Mouse (Mus musculus) left cerebral cortex, postnatal 25 days (tissue): ENCODE data around the gene Lgals4. TPM values are rescaled to one million over a fixed set of nuclear protein-coding genes. Genes with fewer than 3 reads are reported as not detected.

Experiments used
- DNase-seq, 2 experiments: peaks; one replicate each; pipeline ENCODE4 v3.0.0; 2022; ENCODE audit warnings: low spot score in 2 of 2, mixed read lengths in 1 of 2
- intact Hi-C: fragments of 180-260 bp; cut with DNase I; formaldehyde crosslinking; loops from one replicate; pipeline ENCODE4 v1.15.1; 2025
- total RNA-seq, 2 experiments: library from RNA; stranded (reverse); gene quantifications; 2 replicates each; pipeline ENCODE4 v1.2.3; 2021

The Lgals4 gene
- total RNA-seq, 2 experiments from 2014 or later, result 2.2 to 2.7 TPM

GRCm38 (mm10) chr7:28807641-28808220, 25.9 kb upstream of the Lgals4 start:
- DNase-seq, result peak in 1 of 2 experiments; percentile 55
- intact Hi-C loops, result no loop called here

GRCm38 (mm10) chr7:28808221-28808941, 25.3 kb upstream of the Lgals4 start, which contains the start of gene Hnrnpl:
Hnrnpl (plus strand) TSS chr7:28808541.
- intact Hi-C loops, result no loop called here
- DNase-seq, result peak in 1 of 2 experiments; percentile 40

GRCm38 (mm10) chr7:28808957-28809393, 24.7 kb upstream of the Lgals4 start:
- intact Hi-C loops, result no loop called here
- peak; percentile 94 to 97 for DNase-seq

- peak; percentile 55 to 73 for DNase-seq
- intact Hi-C loops, result loop anchor here (2.0 to 5.0 kb wide), 2 partner anchors 15 to 148 kb away; partner anchors contain the start of gene Ech1
Measured at GRCm38 (mm10) chr7:28809401-28810089, 24.1 kb upstream of the Lgals4 start.

GRCm38 (mm10) chr7:28810107-28811066, 23.3 kb upstream of the Lgals4 start:
- DNase-seq, result peak; percentile 99 to 100
- intact Hi-C loops, result loop anchor here (2.0 to 5.0 kb wide), 2 partner anchors 14 to 147 kb away; partner anchors contain the start of gene Ech1

GRCm38 (mm10) chr7:28811228-28811627, 22.4 kb upstream of the Lgals4 start:
- DNase-seq, result peak; percentile 92
- intact Hi-C loops, result loop anchor here (2.0 to 5.0 kb wide), 2 partner anchors 14 to 146 kb away; partner anchors contain the start of gene Ech1

- DNase-seq, result no peak
- intact Hi-C loops, result loop anchor here (2.0 to 5.0 kb wide), 2 partner anchors 13 to 146 kb away; partner anchors contain the start of gene Ech1
Measured at GRCm38 (mm10) chr7:28811640-28812275, 21.9 kb upstream of the Lgals4 start.

GRCm38 (mm10) chr7:28812436-28812835, 21.2 kb upstream of the Lgals4 start:
- intact Hi-C loops, result loop anchor here (5.0 kb wide), 1 partner anchor 145 kb away; no protein-coding TSS in a partner anchor
- no peak for DNase-seq

- no peak for DNase-seq
- intact Hi-C loops, result loop anchor here (5.0 kb wide), 1 partner anchor 144 kb away; no protein-coding TSS in a partner anchor
Measured at GRCm38 (mm10) chr7:28812949-28813348, 20.7 kb upstream of the Lgals4 start.

GRCm38 (mm10) chr7:28814306-28815034, 19.2 kb upstream of the Lgals4 start:
- DNase-seq, result no peak
- intact Hi-C loops, result loop anchor here (5.0 kb wide), 1 partner anchor 143 kb away; no protein-coding TSS in a partner anchor

GRCm38 (mm10) chr7:28815230-28815629, 18.4 kb upstream of the Lgals4 start:
- no peak for DNase-seq
- intact Hi-C loops, result no loop called here

- no peak for DNase-seq
Measured at GRCm38 (mm10) chr7:28816201-28816600, 17.5 kb upstream of the Lgals4 start.

GRCm38 (mm10) chr7:28816920-28817319, 16.7 kb upstream of the Lgals4 start:
- DNase-seq, result no peak
- intact Hi-C loops, result no loop called here

More at GRCm38 (mm10) chr7:28816201-28816600, 17.5 kb upstream of the Lgals4 start:
- intact Hi-C loops, result no loop called here

GRCm38 (mm10) chr7:28817524-28817923, 16.1 kb upstream of the Lgals4 start:
- intact Hi-C loops, result no loop called here

GRCm38 (mm10) chr7:28817957-28818356, 15.7 kb upstream of the Lgals4 start:
- intact Hi-C loops, result no loop called here

More at GRCm38 (mm10) chr7:28817524-28817923, 16.1 kb upstream of the Lgals4 start:
- no peak for DNase-seq

GRCm38 (mm10) chr7:28818436-28818835, 15.2 kb upstream of the Lgals4 start:
- DNase-seq, result no peak
- intact Hi-C loops, result no loop called here

More at GRCm38 (mm10) chr7:28817957-28818356, 15.7 kb upstream of the Lgals4 start:
- no peak for DNase-seq

GRCm38 (mm10) chr7:28818861-28819452, 14.7 kb upstream of the Lgals4 start:
- no peak for DNase-seq
- intact Hi-C loops, result no loop called here
